Mouse (Mus musculus) kidney, postnatal 0 days (tissue): ENCODE measurements around the gene Lrrc3c. TPM values are rescaled to one million over a fixed set of nuclear protein-coding genes. Genes with fewer than 3 reads are reported as not detected.
A peak's percentile ranks its signal among the peaks of the same experiment; 100 is the strongest.

Source experiments
- ATAC-seq: fragments of 200-750 bp; cut with Nextera tagmentation; replicated peaks from 2 replicates; pipeline ENCODE4 v1.8.0; 2017; ENCODE audit warnings: low read depth, moderate number of reproducible peaks, moderate TSS enrichment, moderate library complexity; ENCODE audit not compliant: low FRiP score
- DNase-seq: peaks from one replicate; pipeline ENCODE4 v3.0.0-alpha.2; 2016; ENCODE audit warnings: low spot score
- H3K27ac ChIP-seq: fragments of 300-500 bp; sonication (generic); 2 replicates; pipeline ENCODE4 v1.5.1; 2014; ENCODE audit warnings: mild to moderate bottlenecking
- H3K27me3 ChIP-seq: fragments of 300-500 bp; sonication (generic); 2 replicates; pipeline ENCODE4 v1.6.1; 2014; ENCODE audit warnings: low read length, mixed read lengths; ENCODE audit not compliant: insufficient read depth
- H3K36me3 ChIP-seq: fragments of 300-500 bp; sonication (generic); 2 replicates; pipeline ENCODE4 v1.6.1; 2014; ENCODE audit warnings: low read length, mixed read lengths; ENCODE audit not compliant: insufficient read depth
- H3K4me1 ChIP-seq: fragments of 300-500 bp; sonication (generic); replicated peaks from 2 replicates; pipeline ENCODE4 v1.6.1; 2014; ENCODE audit warnings: antibody characterized with exemption, low read length, mixed read lengths; ENCODE audit not compliant: insufficient read depth
- H3K4me2 ChIP-seq: fragments of 300-500 bp; sonication (generic); 2 replicates; pipeline ENCODE4 v1.6.1; 2014; ENCODE audit warnings: mild to moderate bottlenecking, low read length, moderate library complexity, mixed read lengths
- H3K4me3 ChIP-seq: fragments of 300-500 bp; sonication (generic); replicated peaks from 2 replicates; pipeline ENCODE4 v1.5.1; 2014; ENCODE audit warnings: low read depth, low read length
- H3K9ac ChIP-seq: fragments of 300-500 bp; sonication (generic); 2 replicates; pipeline ENCODE4 v1.6.1; 2014; ENCODE audit warnings: low read depth, low read length
- H3K9me3 ChIP-seq: fragments of 300-500 bp; sonication (generic); replicated peaks from 2 replicates; pipeline ENCODE4 v1.6.1; 2016; ENCODE audit warnings: low read length, inconsistent platforms, mixed read lengths
- CTCF ChIP-seq: IDR thresholded peaks from 2 replicates; pipeline ENCODE4 v1.5.1; 2016; ENCODE audit warnings: antibody characterized with exemption, low read depth, mild to moderate bottlenecking, moderate library complexity
- WGBS: fragments of 180-500 bp; shearing (Covaris S2); extraction: QIAGEN DNeasy Blood & Tissue Kit; methylation state at CpG from one replicate; pipeline ENCODE4 v1.1.7; 2014; 5-methylcytosine and 5-hydroxymethylcytosine counted together
- polyA plus RNA-seq: library from polyadenylated mRNA; unstranded; fragments of >200 nt; fragmentation: Nextera tagmentation; extraction: Ambion mirVana; gene quantifications from 2 replicates; pipeline ENCODE4 v1.2.1, GENCODE M21; 2015

Gene Lrrc3c
- polyA plus RNA-seq, 1 experiment from 2014 or later, result not detected

DNA sequence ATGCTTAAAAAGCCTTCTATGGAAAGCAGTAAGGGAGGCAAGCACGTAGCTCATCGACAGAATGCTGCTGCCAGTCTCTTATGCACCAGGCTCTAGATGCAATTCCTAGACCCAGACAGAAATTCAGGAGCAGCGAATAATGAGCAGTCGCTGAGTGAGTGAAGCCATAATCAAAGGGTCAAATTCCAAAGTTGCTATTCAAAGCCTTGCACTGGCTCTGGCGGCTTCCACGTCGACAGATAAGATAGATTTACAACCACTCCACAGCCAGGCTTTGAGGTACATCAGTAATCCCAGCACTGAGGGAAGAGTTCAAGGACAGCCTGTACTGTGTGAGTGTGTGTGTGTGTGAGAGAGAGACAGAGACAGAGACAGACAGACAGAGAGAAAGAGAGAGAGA lies 37.1 kb upstream of the Lrrc3c start:
- no peak for TF ChIP-seq CTCF
- H3K36me3 ChIP-seq, result no peaks in the 10 kb centered on the region
- no peaks in the 10 kb centered on the region for H3K27me3 ChIP-seq
- no peak overlapping the region for H3K4me3 ChIP-seq
- no peak overlapping the region for H3K4me2 ChIP-seq
- H3K27ac ChIP-seq, result no peak overlapping the region
- ATAC-seq (no peak), DNase-seq (no peak)
- H3K4me1 ChIP-seq, result no peaks in the 10 kb centered on the region
- H3K9ac ChIP-seq, result no peak overlapping the region
- H3K9me3 ChIP-seq, result no peaks in the 10 kb centered on the region
- WGBS, result 29% methylated on average over 7 of the region's 7 CpGs

DNA sequence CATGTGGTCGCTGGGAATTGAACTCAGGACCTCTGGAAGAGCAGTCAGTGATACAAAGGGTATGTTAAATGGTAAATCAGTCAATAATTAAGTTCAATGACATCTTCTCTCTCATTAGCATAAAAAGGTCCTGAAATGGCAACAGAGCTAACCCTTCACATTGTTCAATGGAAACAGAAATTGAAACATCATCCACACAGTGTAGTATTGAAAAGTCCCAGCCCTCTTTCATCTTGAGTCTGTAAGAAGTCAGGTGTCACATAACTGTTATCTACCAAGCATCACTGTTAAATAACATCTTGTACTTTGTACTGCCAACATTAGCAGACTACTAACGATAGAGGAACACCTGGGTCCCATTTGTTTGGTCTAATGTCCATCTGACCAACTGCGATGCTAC lies 35.1 kb upstream of the Lrrc3c start:
- DNase-seq, result no peak
- 81% methylated on average over 3 of the region's 3 CpGs for WGBS
- H3K27me3 ChIP-seq, result no peaks in the 10 kb centered on the region
- no peak for TF ChIP-seq CTCF
- H3K4me1 ChIP-seq, result no peaks in the 10 kb centered on the region
- no peak for ATAC-seq
- no peaks in the 10 kb centered on the region for H3K9me3 ChIP-seq
- H3K36me3 ChIP-seq, result no peaks in the 10 kb centered on the region
- H3K27ac ChIP-seq, result no peak overlapping the region
- H3K9ac ChIP-seq, result no peak overlapping the region
- no peak overlapping the region for H3K4me2 ChIP-seq
- no peak overlapping the region for H3K4me3 ChIP-seq

- no peak overlapping the region for H3K27ac ChIP-seq
- no peak for ATAC-seq
- no peaks in the 10 kb centered on the region for H3K9me3 ChIP-seq
These were observed 34.1 kb upstream of the Lrrc3c start for GRCm38 (mm10) chr11:98563921-98564414.

DNA sequence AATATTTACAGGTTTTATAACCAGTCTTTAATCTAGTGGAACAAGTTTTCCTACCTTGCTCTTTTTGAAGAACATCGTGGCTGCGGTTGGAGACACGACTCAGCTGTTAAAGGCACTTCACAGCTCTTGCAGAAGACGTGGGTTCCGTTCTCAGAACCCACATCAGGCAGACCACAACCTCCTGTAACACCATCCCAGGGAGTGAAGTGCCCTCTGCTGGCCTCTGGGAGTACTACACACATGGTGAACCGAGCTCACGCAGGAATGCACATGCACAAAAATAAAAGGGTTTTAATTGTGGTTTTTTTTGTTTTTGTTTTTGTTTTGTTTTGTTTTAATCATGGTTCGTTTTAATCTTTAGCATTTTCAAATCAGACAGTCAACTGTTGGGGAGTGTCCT lies 29.8 kb upstream of the Lrrc3c start:
- DNase-seq (no peak), ATAC-seq (no peak)
- Histone ChIP-seq H3K4me1 (no peaks in the 10 kb centered on the region), H3K4me3 (no peak overlapping the region), H3K9ac (no peak overlapping the region), H3K4me2 (no peak overlapping the region), H3K9me3 (no peaks in the 10 kb centered on the region), H3K27me3 (no peaks in the 10 kb centered on the region), H3K27ac (no peak overlapping the region), H3K36me3 (no peaks in the 10 kb centered on the region)
- 88% methylated on average over 8 of the region's 8 CpGs for WGBS
- TF ChIP-seq CTCF, result peak; percentile 44; the same call in 1 of the 2 replicates

More at GRCm38 (mm10) chr11:98563921-98564414, 34.1 kb upstream of the Lrrc3c start:
- H3K36me3 ChIP-seq, result no peaks in the 10 kb centered on the region
- H3K9ac ChIP-seq, result no peak overlapping the region
- DNase-seq, result no peak
- no peak for TF ChIP-seq CTCF
- no peaks in the 10 kb centered on the region for H3K4me1 ChIP-seq
- WGBS, result 46% methylated on average over 13 of the region's 13 CpGs
- H3K4me3 ChIP-seq, result no peak overlapping the region
- H3K27me3 ChIP-seq, result no peaks in the 10 kb centered on the region
- H3K4me2 ChIP-seq, result no peak overlapping the region

DNA sequence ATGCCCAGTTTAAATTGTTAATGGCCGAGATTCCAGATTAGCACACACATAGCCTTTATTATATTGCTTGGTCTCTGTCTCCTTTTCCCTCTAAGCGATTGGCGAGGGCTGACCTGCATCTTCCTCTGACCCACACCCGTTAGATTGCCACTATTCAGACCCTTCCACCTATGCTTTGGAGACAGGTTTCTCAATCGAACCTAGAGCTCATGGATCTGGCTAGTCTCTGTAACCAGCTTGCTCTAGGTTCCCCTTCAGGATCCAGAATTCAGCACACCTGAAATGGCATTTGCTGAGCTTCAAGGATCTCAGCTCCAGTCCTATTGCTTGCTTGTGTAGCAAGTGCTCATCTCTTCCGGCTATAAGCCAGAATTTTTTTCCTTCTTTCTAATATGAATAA lies 28.6 kb upstream of the Lrrc3c start:
- Histone ChIP-seq H3K36me3 (no peaks in the 10 kb centered on the region), H3K27ac (no peak overlapping the region), H3K9ac (no peak overlapping the region), H3K4me1 (no peaks in the 10 kb centered on the region), H3K4me3 (no peak overlapping the region), H3K9me3 (no peaks in the 10 kb centered on the region), H3K4me2 (no peak overlapping the region), H3K27me3 (no peaks in the 10 kb centered on the region)
- TF ChIP-seq CTCF, result no peak
- DNase-seq, result no peak
- ATAC-seq, result no peak
- WGBS, result 82% methylated on average over 6 of the region's 6 CpGs

DNA sequence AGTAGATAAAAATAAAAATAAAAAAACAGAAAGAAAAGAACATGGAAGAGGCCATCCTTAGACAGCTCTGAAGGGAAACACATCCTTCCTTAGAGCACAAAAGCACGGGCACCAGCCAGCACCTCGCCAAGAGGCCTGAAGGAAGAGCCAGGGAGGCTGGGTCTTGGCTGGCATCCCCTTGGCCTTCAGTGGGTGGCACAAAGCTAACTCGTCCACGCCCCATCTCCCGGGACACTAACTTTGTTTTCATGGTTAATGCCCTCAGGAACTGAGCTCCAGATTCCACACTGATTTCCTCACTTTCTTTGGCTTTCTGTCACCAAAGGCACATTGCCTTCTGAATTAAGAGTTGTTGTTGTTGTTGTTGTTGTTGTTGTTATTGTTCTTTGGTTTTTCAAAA lies 20.3 kb upstream of the Lrrc3c start:
- DNase-seq, result no peak
- Histone ChIP-seq H3K4me1 (no peaks in the 10 kb centered on the region), H3K9me3 (no peaks in the 10 kb centered on the region), H3K9ac (no peak overlapping the region), H3K4me3 (no peak overlapping the region), H3K27ac (no peak overlapping the region), H3K4me2 (no peak overlapping the region), H3K27me3 (no peaks in the 10 kb centered on the region), H3K36me3 (peaks cover 13% of the 10 kb centered on the region; the same call in 1 of the 2 replicates)
- no peak for TF ChIP-seq CTCF
- no peak for ATAC-seq
- 83% methylated on average over 5 of the region's 5 CpGs for WGBS
